Mouse (Mus musculus) kidney, postnatal 0 days (tissue): ENCODE measurements around the gene Hoxc10. TPM values are rescaled to one million over a fixed set of nuclear protein-coding genes. Genes with fewer than 3 reads are reported as not detected.

Source experiments
- ATAC-seq: fragments of 200-750 bp; cut with Nextera tagmentation; replicated peaks from 2 replicates; pipeline ENCODE4 v1.8.0; 2017; ENCODE audit warnings: low read depth, moderate number of reproducible peaks, moderate TSS enrichment, moderate library complexity; ENCODE audit not compliant: low FRiP score
- DNase-seq: peaks from one replicate; pipeline ENCODE4 v3.0.0-alpha.2; 2016; ENCODE audit warnings: low spot score
- H3K27ac ChIP-seq: fragments of 300-500 bp; sonication (generic); 2 replicates; pipeline ENCODE4 v1.5.1; 2014; ENCODE audit warnings: mild to moderate bottlenecking
- H3K27me3 ChIP-seq: fragments of 300-500 bp; sonication (generic); 2 replicates; pipeline ENCODE4 v1.6.1; 2014; ENCODE audit warnings: low read length, mixed read lengths; ENCODE audit not compliant: insufficient read depth
- H3K36me3 ChIP-seq: fragments of 300-500 bp; sonication (generic); 2 replicates; pipeline ENCODE4 v1.6.1; 2014; ENCODE audit warnings: low read length, mixed read lengths; ENCODE audit not compliant: insufficient read depth
- H3K4me1 ChIP-seq: fragments of 300-500 bp; sonication (generic); replicated peaks from 2 replicates; pipeline ENCODE4 v1.6.1; 2014; ENCODE audit warnings: antibody characterized with exemption, low read length, mixed read lengths; ENCODE audit not compliant: insufficient read depth
- H3K4me2 ChIP-seq: fragments of 300-500 bp; sonication (generic); 2 replicates; pipeline ENCODE4 v1.6.1; 2014; ENCODE audit warnings: mild to moderate bottlenecking, low read length, moderate library complexity, mixed read lengths
- H3K4me3 ChIP-seq: fragments of 300-500 bp; sonication (generic); replicated peaks from 2 replicates; pipeline ENCODE4 v1.5.1; 2014; ENCODE audit warnings: low read depth, low read length
- H3K9ac ChIP-seq: fragments of 300-500 bp; sonication (generic); 2 replicates; pipeline ENCODE4 v1.6.1; 2014; ENCODE audit warnings: low read depth, low read length
- H3K9me3 ChIP-seq: fragments of 300-500 bp; sonication (generic); replicated peaks from 2 replicates; pipeline ENCODE4 v1.6.1; 2016; ENCODE audit warnings: low read length, inconsistent platforms, mixed read lengths
- CTCF ChIP-seq: IDR thresholded peaks from 2 replicates; pipeline ENCODE4 v1.5.1; 2016; ENCODE audit warnings: antibody characterized with exemption, low read depth, mild to moderate bottlenecking, moderate library complexity
- WGBS: fragments of 180-500 bp; shearing (Covaris S2); extraction: QIAGEN DNeasy Blood & Tissue Kit; methylation state at CpG from one replicate; pipeline ENCODE4 v1.1.7; 2014; 5-methylcytosine and 5-hydroxymethylcytosine counted together
- polyA plus RNA-seq: library from polyadenylated mRNA; unstranded; fragments of >200 nt; fragmentation: Nextera tagmentation; extraction: Ambion mirVana; gene quantifications from 2 replicates; pipeline ENCODE4 v1.2.1, GENCODE M21; 2015

Gene Hoxc10
- polyA plus RNA-seq, 1 experiment from 2014 or later = 30.6 TPM

DNA sequence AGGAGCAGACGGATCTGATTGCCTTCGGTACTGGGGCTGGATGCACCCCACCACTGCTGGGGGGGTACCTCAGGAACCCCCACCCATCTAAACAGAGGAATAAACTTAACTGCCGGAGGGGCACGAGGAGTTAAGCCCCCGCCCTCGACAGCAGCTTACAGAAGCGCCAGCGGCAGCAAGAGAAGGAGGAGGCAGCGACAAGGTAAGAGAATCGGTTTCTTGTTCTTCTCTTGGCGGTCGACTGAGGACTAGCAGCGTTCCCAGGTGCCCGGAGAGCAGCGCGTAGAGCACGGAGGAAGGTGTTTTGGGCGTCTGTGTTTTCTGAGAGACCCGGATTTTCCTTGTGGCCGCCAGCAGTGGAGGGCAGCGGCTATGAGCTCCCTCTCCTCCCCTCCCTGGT lies 5.7 kb downstream of the Hoxc10 start:
- Histone ChIP-seq H3K27ac (peak overlapping the region; percentile 55), H3K4me3 (peak overlapping the region; percentile 51), H3K36me3 (no peaks in the 10 kb centered on the region), H3K9me3 (no peaks in the 10 kb centered on the region), H3K4me2 (peak overlapping the region; percentile 90), H3K27me3 (no peaks in the 10 kb centered on the region), H3K4me1 (peaks cover 16% of the 10 kb centered on the region), H3K9ac (peak overlapping the region; percentile 67)
- DNase-seq (no peak), ATAC-seq (no peak)
- no peak for TF ChIP-seq CTCF
- WGBS = 4% methylated on average over 21 of the region's 21 CpGs

DNA sequence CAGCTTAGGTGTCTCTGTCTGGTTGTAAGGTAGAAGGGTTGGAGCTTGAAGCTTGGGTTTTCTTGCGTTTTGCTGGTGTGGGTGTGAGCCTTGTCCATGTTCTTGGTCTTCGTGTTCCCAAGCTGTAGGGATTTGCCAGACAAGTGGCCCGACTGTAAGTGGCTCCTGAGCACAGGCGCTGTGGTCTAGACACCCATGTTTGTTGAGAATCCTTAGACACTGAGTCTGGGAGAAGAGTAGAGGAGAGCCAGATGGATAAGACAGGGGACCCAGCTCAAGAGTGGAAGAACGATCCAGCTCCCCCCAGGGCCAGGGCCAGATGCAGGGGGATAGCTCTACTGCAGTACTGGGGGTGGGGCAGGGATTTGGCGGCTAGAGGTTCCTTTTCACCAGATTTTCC lies 6.2 kb downstream of the Hoxc10 start:
- peak overlapping the region; percentile 67 for H3K9ac ChIP-seq
- H3K9me3 ChIP-seq = no peaks in the 10 kb centered on the region
- WGBS = 9% methylated on average over 6 of the region's 6 CpGs
- H3K27ac ChIP-seq = peak overlapping the region; percentile 55
- ATAC-seq = no peak
- H3K4me1 ChIP-seq = peaks cover 16% of the 10 kb centered on the region
- no peaks in the 10 kb centered on the region for H3K27me3 ChIP-seq
- DNase-seq = no peak
- TF ChIP-seq CTCF = no peak
- H3K4me3 ChIP-seq = peak overlapping the region; percentile 51
- no peaks in the 10 kb centered on the region for H3K36me3 ChIP-seq
- peak overlapping the region; percentile 90 for H3K4me2 ChIP-seq

DNA sequence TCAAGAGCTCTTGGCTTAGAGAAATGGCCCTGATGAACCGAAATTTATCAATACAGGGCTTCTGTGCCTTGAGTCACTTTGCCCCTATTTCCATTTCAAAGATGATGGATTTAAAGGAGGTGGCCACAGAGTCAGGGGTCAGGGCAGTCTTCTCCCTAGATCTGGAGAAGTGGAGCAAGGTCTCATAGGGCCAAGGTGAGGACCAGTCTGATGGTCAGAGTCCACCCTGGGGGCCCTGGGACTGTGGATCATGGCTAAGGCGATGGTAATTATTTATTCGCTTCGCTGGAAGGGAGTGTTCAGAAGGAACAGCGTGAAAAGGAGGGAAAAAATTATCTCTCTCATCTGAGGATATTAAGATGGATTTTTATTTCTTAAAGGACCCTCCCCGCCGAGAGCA lies 8.4 kb downstream of the Hoxc10 start:
- Histone ChIP-seq H3K9me3 (no peaks in the 10 kb centered on the region), H3K4me3 (peak overlapping the region; percentile 51), H3K4me2 (peak overlapping the region; percentile 90), H3K36me3 (no peaks in the 10 kb centered on the region), H3K4me1 (peaks cover 25% of the 10 kb centered on the region), H3K9ac (peak overlapping the region; percentile 83), H3K27ac (peak overlapping the region; percentile 91), H3K27me3 (no peaks in the 10 kb centered on the region)
- 18% methylated on average over 7 of the region's 7 CpGs for WGBS
- no peak for TF ChIP-seq CTCF
- no peak for DNase-seq
- no peak for ATAC-seq

DNA sequence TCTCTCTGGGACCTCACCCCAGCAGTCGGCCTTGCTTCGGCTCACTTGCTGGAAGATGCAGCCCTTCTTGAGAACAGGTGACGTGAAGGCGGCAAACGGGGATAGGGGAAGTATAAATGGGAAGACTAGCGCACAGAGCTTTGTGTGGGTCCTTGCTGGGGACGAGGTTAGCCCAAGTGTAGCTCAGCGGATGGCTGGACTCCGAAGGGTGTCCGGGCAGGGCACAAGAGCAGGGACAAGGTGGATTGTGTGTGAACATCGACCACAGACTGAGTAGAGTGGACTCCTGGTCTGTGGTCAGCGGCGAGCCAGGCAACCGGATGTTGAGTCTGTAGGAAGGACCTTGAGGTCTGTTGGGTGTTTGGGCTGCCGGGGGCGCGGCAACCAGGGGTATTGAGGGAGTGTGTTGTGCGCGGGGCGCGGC lies 9.1 kb downstream of the Hoxc10 start:
- H3K9ac ChIP-seq = peak overlapping the region; percentile 83
- H3K27me3 ChIP-seq = no peaks in the 10 kb centered on the region
- peaks cover 21% of the 10 kb centered on the region for H3K4me1 ChIP-seq
- ATAC-seq (peak; percentile 50; the same call in 1 of the 2 replicates), DNase-seq (no peak)
- H3K4me2 ChIP-seq = peak overlapping the region; percentile 90
- peak overlapping the region; percentile 91 for H3K27ac ChIP-seq
- WGBS = 1% methylated on average over 21 of the region's 21 CpGs
- H3K36me3 ChIP-seq = no peaks in the 10 kb centered on the region
- no peak for TF ChIP-seq CTCF
- H3K4me3 ChIP-seq = peak overlapping the region; percentile 51
- no peaks in the 10 kb centered on the region for H3K9me3 ChIP-seq

DNA sequence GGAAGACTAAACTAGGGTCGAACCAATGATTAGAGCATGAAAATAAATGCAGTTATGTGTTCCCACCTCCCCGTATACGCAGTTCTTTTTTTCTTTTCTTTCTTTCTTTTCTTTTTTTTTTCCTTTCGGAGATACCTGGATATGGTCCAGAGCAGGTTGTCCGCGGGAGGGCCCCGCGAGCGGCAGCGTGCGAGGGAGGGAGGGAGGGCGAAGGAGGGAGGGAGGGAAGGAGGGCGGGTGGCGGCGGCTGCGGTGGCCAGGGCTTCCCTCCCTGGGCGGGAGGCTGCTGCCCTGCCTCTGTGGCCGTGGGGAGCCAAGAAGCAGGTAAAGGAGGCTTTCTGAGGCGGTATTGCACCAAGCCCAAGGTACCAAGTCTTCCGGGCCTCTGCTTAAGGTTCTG lies 9.6 kb downstream of the Hoxc10 start, which contains the start of gene Hoxc9:
Hoxc9 (plus strand) TSS at position 269 of the 400 bp plus-strand sequence.
- Histone ChIP-seq H3K4me3 (peak within 1 kb of the TSS; percentile 51), H3K36me3 (no peaks in the 10 kb centered on the region), H3K27me3 (no peaks in the 10 kb centered on the region), H3K4me2 (peak within 1 kb of the TSS; percentile 90), H3K27ac (peak within 1 kb of the TSS; percentile 91), H3K4me1 (peaks cover 21% of the 10 kb centered on the region), H3K9ac (peak within 1 kb of the TSS; percentile 83), H3K9me3 (no peaks in the 10 kb centered on the region)
- ATAC-seq (no peak), DNase-seq (no peak)
- WGBS = 2% methylated on average over 10 of the region's 20 CpGs
- TF ChIP-seq CTCF = no peak

DNA sequence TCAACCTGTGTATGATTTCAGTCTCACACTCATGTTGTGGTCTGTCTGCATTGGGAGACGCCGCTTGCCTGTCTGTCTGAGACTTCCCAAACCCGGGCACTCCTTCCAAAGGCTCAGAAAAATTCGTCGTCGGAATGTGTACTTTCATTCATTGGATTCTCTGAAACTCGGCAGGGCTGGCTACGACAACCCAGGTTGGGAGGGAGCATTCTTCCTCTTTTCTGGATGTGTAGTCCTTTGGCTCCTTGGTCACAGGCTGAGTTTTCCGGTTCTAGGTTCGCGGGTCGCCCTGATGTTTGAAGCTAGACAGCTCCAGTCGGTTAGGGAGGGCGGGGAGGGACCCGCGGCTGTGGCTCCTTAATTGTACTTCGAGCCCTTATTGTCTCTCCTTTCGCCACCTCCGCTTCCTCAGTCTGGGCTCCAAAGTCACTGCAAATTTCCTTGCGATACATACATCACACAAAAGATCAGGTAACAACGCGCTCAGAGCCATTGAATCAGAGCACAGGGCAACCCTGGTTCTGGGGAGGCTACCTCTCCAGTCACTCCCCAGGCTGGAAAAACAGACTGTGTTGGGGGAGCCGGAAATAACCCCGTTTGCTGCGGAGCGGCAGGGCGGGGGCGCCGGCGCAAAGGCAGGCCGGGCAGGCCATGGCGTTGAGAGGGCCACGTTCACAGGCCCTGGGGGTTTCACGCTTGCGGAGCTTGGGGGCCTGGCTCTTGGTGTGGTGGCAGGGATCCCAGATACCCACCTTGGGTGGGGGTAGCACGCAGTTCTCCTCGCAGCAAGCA lies 10.2 kb downstream of the Hoxc10 start:
- peaks cover 17% of the 10 kb centered on the region for H3K4me1 ChIP-seq
- no peaks in the 10 kb centered on the region for H3K9me3 ChIP-seq
- H3K27ac ChIP-seq = peak overlapping the region; percentile 91
- no peak for TF ChIP-seq CTCF
- H3K4me3 ChIP-seq = peak overlapping the region; percentile 51
- no peaks in the 10 kb centered on the region for H3K27me3 ChIP-seq
- peak overlapping the region; percentile 90 for H3K4me2 ChIP-seq
- peak overlapping the region; percentile 83 for H3K9ac ChIP-seq
- H3K36me3 ChIP-seq = no peaks in the 10 kb centered on the region
- DNase-seq = no peak
- WGBS = under 1% methylated on average over 37 of the region's 37 CpGs
- ATAC-seq = no peak
